Mouse (Mus musculus) ES-Bruce4 (cell line): ENCODE measurements around the gene A730009L09Rik. TPM values are rescaled to one million over a fixed set of nuclear protein-coding genes. Genes with fewer than 3 reads are reported as not detected.

ENCODE experiments used
- H3K27ac ChIP-seq: 2 replicates; pipeline ENCODE4 v1.5.1; 2012; ENCODE audit warnings: low read length, inconsistent platforms; ENCODE audit not compliant: insufficient read depth
- H3K27me3 ChIP-seq: 2 replicates; pipeline ENCODE4 v1.6.1; 2012; ENCODE audit warnings: mild to moderate bottlenecking, low read length, inconsistent platforms; ENCODE audit not compliant: control insufficient read depth, poor library complexity, insufficient read depth, severe bottlenecking
- H3K36me3 ChIP-seq: 2 replicates; pipeline ENCODE4 v1.6.1; 2012; ENCODE audit warnings: inconsistent platforms, mild to moderate bottlenecking, low read length, moderate library complexity; ENCODE audit not compliant: control insufficient read depth, poor library complexity, insufficient read depth, severe bottlenecking
- H3K4me1 ChIP-seq: one replicate; pipeline ENCODE4 v1.8.1; 2011; ENCODE audit warnings: low read length; ENCODE audit not compliant: control insufficient read depth, insufficient read depth
- H3K4me3 ChIP-seq: 2 replicates; pipeline ENCODE4 v1.5.1; 2011; ENCODE audit warnings: low read depth, mild to moderate bottlenecking, low read length
- H3K9ac ChIP-seq: 2 replicates; pipeline ENCODE4 v1.6.1; 2012; ENCODE audit warnings: low read depth, mild to moderate bottlenecking, inconsistent platforms; ENCODE audit not compliant: poor library complexity, severe bottlenecking
- H3K9me3 ChIP-seq: replicated peaks from 2 replicates; pipeline ENCODE4 v1.6.1; 2012; ENCODE audit warnings: mild to moderate bottlenecking, low read length, inconsistent platforms; ENCODE audit not compliant: control insufficient read depth, poor library complexity, insufficient read depth, severe bottlenecking
- CTCF ChIP-seq: IDR thresholded peaks from one replicate; pipeline ENCODE4 v1.8.1; 2011; ENCODE audit warnings: low read depth, low read length
- EP300 ChIP-seq: IDR thresholded peaks from 2 replicates; pipeline ENCODE4 v1.6.1; 2011; ENCODE audit warnings: low read depth, low read length; ENCODE audit not compliant: insufficient read depth
- POLR2A ChIP-seq: IDR thresholded peaks from one replicate; pipeline ENCODE4 v1.8.1; 2011; ENCODE audit warnings: low read length; ENCODE audit not compliant: insufficient read depth
- polyA plus RNA-seq: library from polyadenylated mRNA; stranded (reverse); fragments of >200 nt; gene quantifications from 2 replicates; pipeline ENCODE4 v1.2.4, GENCODE M21; 2011; ENCODE audit warnings: low read depth; ENCODE audit not compliant: missing spikeins, insufficient read depth, insufficient read length

A730009L09Rik gene
- polyA plus RNA-seq, 1 experiment: not detected

DNA sequence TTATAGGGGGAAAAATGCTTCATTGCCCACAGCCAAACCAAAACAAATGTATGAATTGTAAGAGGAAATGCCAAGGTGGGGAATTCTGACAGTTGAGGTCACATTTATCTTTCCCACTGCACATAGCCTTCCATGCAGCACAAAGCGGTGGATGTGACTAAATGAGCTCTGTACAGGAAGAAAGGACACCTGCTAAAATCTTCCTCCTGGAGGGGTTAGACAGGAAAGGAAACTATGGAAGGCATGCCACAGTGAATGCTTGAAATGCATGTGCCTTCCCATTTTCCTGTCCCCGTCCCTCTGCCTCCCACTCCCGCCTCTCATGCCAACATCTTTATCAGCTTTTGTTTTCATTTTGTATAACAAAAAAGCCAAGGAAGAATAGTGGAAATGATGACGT lies 7.2 kb upstream of the A730009L09Rik start:
- Histone ChIP-seq H3K4me3 (no peak overlapping the region), H3K27ac (no peak overlapping the region), H3K4me1 (no peaks in the 10 kb centered on the region), H3K9me3 (no peaks in the 10 kb centered on the region), H3K36me3 (no peaks in the 10 kb centered on the region), H3K27me3 (no peaks in the 10 kb centered on the region), H3K9ac (no peak overlapping the region)
- no peak for TF ChIP-seq CTCF
- no peak for TF ChIP-seq EP300
- TF ChIP-seq POLR2A: no peak

DNA sequence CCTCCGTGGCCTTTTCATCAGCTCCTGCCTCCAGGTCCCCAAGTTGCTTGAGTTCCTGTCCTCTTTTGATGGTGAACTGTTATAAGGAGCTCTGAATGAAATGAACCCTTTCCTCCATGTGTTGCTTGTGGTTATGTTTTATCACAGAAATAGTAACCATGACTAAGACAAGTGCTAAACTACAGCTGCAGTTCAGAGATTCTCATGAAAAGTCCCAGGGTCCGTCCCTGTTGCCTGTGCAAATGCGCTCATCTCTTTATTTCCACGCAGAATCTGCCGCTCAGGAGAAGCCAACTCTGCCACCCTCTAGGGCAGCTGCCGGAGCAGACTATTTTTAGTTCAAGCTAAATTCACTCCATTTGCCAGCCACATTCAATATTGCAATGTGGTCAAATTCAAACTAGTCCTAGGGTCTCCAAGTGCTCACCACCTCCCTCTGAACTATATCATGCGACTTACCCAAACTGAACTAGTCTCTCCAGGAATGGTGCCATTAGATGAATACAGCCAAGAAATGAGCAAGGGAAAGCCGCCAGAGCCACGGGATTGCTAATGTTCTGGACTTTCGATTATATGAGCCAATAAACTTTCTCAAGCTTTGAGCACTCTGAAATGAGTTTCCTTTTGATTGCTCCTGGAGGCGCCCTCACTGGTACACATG lies 7.2 kb downstream of the A730009L09Rik start:
- H3K27ac ChIP-seq: no peak overlapping the region
- H3K27me3 ChIP-seq: peaks cover 1% of the 10 kb centered on the region; the same call in 1 of the 2 replicates
- no peaks in the 10 kb centered on the region for H3K4me1 ChIP-seq
- no peaks in the 10 kb centered on the region for H3K36me3 ChIP-seq
- peaks cover 4% of the 10 kb centered on the region; the same call in 1 of the 2 replicates for H3K9me3 ChIP-seq
- no peak overlapping the region for H3K9ac ChIP-seq
- TF ChIP-seq POLR2A (no peak), EP300 (no peak), CTCF (no peak)
- no peak overlapping the region for H3K4me3 ChIP-seq

GRCm38 (mm10) chr16:84523061-84523460 lies 8.1 kb downstream of the A730009L09Rik start:
- Histone ChIP-seq H3K4me3 (no peak overlapping the region), H3K9me3 (peaks cover 4% of the 10 kb centered on the region; the same call in 1 of the 2 replicates), H3K4me1 (no peaks in the 10 kb centered on the region), H3K36me3 (no peaks in the 10 kb centered on the region), H3K27ac (no peak overlapping the region), H3K27me3 (peaks cover 1% of the 10 kb centered on the region; the same call in 1 of the 2 replicates), H3K9ac (no peak overlapping the region)
- TF ChIP-seq POLR2A (no peak), EP300 (no peak), CTCF (no peak)

- no peaks in the 10 kb centered on the region for H3K4me1 ChIP-seq
- H3K4me3 ChIP-seq: no peak overlapping the region
- no peaks in the 10 kb centered on the region for H3K36me3 ChIP-seq
- TF ChIP-seq POLR2A (no peak), CTCF (peak; percentile 21), EP300 (no peak)
- peaks cover 1% of the 10 kb centered on the region; the same call in 1 of the 2 replicates for H3K27me3 ChIP-seq
- no peak overlapping the region for H3K9ac ChIP-seq
- no peaks in the 10 kb centered on the region for H3K9me3 ChIP-seq
- no peak overlapping the region for H3K27ac ChIP-seq
Measured at GRCm38 (mm10) chr16:84527375-84527774, 12.5 kb downstream of the A730009L09Rik start.

DNA sequence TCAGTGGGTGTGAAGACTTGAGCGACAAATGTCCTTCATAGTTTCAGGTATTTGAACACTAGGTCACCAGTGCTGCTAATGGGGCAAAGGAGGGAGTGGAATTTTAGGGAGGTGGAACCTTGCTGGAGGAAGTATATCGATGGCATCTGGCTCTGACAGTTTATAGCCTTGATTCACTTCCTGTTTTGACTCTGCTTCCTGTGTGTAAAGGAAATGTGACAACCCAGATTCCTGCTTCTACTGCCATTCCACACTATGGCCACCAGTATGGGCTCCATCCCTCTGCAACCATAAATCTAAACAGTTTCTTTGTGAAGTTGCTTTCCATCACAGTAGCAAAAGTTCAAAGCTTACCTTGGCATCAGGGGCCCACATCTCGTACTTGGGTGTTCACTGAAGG lies 17.9 kb downstream of the A730009L09Rik start:
- TF ChIP-seq EP300 (no peak), POLR2A (no peak)
- no peaks in the 10 kb centered on the region for H3K9me3 ChIP-seq
- H3K27me3 ChIP-seq: no peaks in the 10 kb centered on the region
- H3K4me3 ChIP-seq: no peak overlapping the region
- H3K4me1 ChIP-seq: no peaks in the 10 kb centered on the region
- no peaks in the 10 kb centered on the region for H3K36me3 ChIP-seq
- no peak overlapping the region for H3K27ac ChIP-seq
- H3K9ac ChIP-seq: no peak overlapping the region

GRCm38 (mm10) chr16:84546059-84546458 lies 31.1 kb downstream of the A730009L09Rik start:
- H3K9ac ChIP-seq: no peak overlapping the region
- no peaks in the 10 kb centered on the region for H3K4me1 ChIP-seq
- H3K27ac ChIP-seq: no peak overlapping the region
- H3K27me3 ChIP-seq: no peaks in the 10 kb centered on the region
- no peak overlapping the region for H3K4me3 ChIP-seq
- H3K36me3 ChIP-seq: no peaks in the 10 kb centered on the region
- TF ChIP-seq EP300 (no peak), CTCF (peak; percentile 15)
- H3K9me3 ChIP-seq: no peaks in the 10 kb centered on the region
